Mouse (Mus musculus): ENCODE results near the gene Ubl5.

DNA sequence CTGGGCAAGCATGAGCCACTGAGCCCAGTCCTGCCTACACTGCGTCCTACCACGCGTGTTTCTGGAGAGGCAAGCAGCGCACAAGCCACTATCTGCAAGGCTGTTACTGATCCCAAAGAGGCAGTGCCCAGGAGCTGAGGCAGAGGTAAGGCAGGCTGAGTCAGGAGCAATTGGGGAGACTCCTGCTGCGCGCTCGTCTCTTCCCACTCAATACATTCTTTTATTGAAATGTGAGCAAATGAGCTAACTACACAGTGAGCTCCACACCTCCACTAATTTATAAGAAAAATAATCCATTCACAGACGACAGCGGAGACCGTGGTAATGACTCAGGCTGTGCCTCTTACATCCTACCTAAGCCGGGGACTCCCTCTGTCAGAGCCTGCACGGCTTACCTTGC is 35.2 kb downstream of the Ubl5 start:
- TF ChIP-seq CTCF (IDR thresholded peaks at IDR 0.05; ENCODE audit: borderline replicate concordance, extremely low read depth, insufficient read depth, insufficient read length): no peak
- no peak for TF ChIP-seq POLR2A (IDR thresholded peaks at IDR 0.05; ENCODE audit: borderline replicate concordance, extremely low read depth, insufficient read depth, insufficient read length, poor library complexity, severe bottlenecking)
